Mouse (Mus musculus): ENCODE measurements around the gene Gm21304. TPM values are rescaled to one million over a fixed set of nuclear protein-coding genes. Genes with fewer than 3 reads are reported as not detected.

Gene Gm21304
- polyA plus RNA-seq (2012; rRNA removed), result not detected in 2 replicates

DNA sequence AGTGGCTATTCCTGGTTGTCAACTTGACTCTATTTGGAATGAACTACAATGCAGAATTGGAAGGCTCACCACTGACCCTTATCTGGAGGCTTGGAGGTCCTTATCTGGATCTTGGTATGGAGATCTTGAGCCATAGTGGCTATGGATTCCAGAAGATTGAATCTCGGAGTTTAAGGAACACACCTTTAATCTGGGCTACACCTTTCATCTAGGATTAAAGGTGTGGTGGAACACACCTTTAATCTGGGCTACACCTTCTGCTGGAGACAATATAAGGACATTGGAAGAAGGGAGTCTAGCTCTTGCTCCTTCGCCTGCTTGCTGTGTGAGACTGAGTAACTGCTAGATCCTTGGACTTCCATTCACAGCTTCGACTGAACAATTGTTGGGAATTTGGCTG is at the start of gene Gm21304:
Gm21304 (plus strand) TSS at position 301 of the 400 bp plus-strand sequence.

DNA sequence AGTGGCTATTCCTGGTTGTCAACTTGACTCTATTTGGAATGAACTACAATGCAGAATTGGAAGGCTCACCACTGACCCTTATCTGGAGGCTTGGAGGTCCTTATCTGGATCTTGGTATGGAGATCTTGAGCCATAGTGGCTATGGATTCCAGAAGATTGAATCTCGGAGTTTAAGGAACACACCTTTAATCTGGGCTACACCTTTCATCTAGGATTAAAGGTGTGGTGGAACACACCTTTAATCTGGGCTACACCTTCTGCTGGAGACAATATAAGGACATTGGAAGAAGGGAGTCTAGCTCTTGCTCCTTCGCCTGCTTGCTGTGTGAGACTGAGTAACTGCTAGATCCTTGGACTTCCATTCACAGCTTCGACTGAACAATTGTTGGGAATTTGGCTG is 25.6 kb upstream of the Gm21304 start, which contains the start of gene Gm21293:
Gm21293 (plus strand) TSS at position 301 of the 400 bp plus-strand sequence.

DNA sequence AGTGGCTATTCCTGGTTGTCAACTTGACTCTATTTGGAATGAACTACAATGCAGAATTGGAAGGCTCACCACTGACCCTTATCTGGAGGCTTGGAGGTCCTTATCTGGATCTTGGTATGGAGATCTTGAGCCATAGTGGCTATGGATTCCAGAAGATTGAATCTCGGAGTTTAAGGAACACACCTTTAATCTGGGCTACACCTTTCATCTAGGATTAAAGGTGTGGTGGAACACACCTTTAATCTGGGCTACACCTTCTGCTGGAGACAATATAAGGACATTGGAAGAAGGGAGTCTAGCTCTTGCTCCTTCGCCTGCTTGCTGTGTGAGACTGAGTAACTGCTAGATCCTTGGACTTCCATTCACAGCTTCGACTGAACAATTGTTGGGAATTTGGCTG is 17.1 kb upstream of the Gm21304 start, which contains the start of gene Gm6763:
Gm6763 (plus strand) TSS at position 301 of the 400 bp plus-strand sequence.

DNA sequence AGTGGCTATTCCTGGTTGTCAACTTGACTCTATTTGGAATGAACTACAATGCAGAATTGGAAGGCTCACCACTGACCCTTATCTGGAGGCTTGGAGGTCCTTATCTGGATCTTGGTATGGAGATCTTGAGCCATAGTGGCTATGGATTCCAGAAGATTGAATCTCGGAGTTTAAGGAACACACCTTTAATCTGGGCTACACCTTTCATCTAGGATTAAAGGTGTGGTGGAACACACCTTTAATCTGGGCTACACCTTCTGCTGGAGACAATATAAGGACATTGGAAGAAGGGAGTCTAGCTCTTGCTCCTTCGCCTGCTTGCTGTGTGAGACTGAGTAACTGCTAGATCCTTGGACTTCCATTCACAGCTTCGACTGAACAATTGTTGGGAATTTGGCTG is 8.6 kb upstream of the Gm21304 start, which contains the start of gene Gm8764:
Gm8764 (plus strand) TSS at position 301 of the 400 bp plus-strand sequence.

DNA sequence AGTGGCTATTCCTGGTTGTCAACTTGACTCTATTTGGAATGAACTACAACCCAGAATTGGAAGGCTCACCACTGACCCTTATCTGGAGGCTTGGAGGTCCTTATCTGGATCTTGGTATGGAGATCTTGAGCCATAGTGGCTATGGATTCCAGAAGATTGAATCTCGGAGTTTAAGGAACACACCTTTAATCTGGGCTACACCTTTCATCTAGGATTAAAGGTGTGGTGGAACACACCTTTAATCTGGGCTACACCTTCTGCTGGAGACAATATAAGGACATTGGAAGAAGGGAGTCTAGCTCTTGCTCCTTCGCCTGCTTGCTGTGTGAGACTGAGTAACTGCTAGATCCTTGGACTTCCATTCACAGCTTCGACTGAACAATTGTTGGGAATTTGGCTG is 8.4 kb downstream of the Gm21304 start, which contains the start of gene Gm21312:
Gm21312 (plus strand) TSS at position 301 of the 400 bp plus-strand sequence.

DNA sequence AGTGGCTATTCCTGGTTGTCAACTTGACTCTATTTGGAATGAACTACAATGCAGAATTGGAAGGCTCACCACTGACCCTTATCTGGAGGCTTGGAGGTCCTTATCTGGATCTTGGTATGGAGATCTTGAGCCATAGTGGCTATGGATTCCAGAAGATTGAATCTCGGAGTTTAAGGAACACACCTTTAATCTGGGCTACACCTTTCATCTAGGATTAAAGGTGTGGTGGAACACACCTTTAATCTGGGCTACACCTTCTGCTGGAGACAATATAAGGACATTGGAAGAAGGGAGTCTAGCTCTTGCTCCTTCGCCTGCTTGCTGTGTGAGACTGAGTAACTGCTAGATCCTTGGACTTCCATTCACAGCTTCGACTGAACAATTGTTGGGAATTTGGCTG is 16.9 kb downstream of the Gm21304 start, which contains the start of gene Gm20765:
Gm20765 (plus strand) TSS at position 301 of the 400 bp plus-strand sequence.

DNA sequence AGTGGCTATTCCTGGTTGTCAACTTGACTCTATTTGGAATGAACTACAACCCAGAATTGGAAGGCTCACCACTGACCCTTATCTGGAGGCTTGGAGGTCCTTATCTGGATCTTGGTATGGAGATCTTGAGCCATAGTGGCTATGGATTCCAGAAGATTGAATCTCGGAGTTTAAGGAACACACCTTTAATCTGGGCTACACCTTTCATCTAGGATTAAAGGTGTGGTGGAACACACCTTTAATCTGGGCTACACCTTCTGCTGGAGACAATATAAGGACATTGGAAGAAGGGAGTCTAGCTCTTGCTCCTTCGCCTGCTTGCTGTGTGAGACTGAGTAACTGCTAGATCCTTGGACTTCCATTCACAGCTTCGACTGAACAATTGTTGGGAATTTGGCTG is 25.4 kb downstream of the Gm21304 start, which contains the start of gene Gm4340:
Gm4340 (plus strand) TSS at position 301 of the 400 bp plus-strand sequence.

Other genes starting within 250 kb of the Gm21304 start
- gene Gm21293, start 25.5 kb upstream of the Gm21304 start, polyA plus RNA-seq (2012; rRNA removed), result not detected in 2 replicates
- not detected in 2 replicates for gene Gm6763, start 17.0 kb upstream of the Gm21304 start, polyA plus RNA-seq (2012; rRNA removed)
- gene Gm8764, start 8.5 kb upstream of the Gm21304 start, polyA plus RNA-seq (2012; rRNA removed), result not detected in 2 replicates
- not detected in 2 replicates for gene Gm21312, start 8.5 kb downstream of the Gm21304 start, polyA plus RNA-seq (2012; rRNA removed)
- gene Gm20765, start 17.0 kb downstream of the Gm21304 start, polyA plus RNA-seq (2012; rRNA removed), result not detected in 2 replicates
- gene Gm4340, start 25.5 kb downstream of the Gm21304 start, polyA plus RNA-seq (2012; rRNA removed), result not detected in 2 replicates

Measured in liver, embryonic 18 days (tissue).